Mouse (Mus musculus): Measurements from ENCODE around the gene Tmem270. TPM values are rescaled to one million over a fixed set of nuclear protein-coding genes. Genes with fewer than 3 reads are reported as not detected.
A peak's percentile ranks its signal among the peaks of the same experiment; 100 is the strongest.

Tmem270 gene
- polyA plus RNA-seq, 1 experiment from 2014 or later = not detected

GRCm38 (mm10) chr5:134911901-134912300, 5.4 kb upstream of the Tmem270 start:
- Histone ChIP-seq H3K9ac (replicated peaks; ENCODE audit: low read length) (no peak overlapping the region), H3K9me3 (replicated peaks; ENCODE audit: control insufficient read depth, low read length) (no peaks in the 10 kb centered on the region), H3K36me3 (replicated peaks; ENCODE audit: control insufficient read depth, insufficient read depth, low read depth, low read length) (no peaks in the 10 kb centered on the region), H3K27me3 (ENCODE audit: control insufficient read depth, insufficient read depth, low read length) (no peaks in the 10 kb centered on the region; the same call in 1 of the 2 replicates), H3K27ac (replicated peaks; ENCODE audit: low read depth, low read length) (no peak overlapping the region), H3K4me2 (ENCODE audit: low read depth, low read length) (no peak overlapping the region), H3K4me1 (ENCODE audit: control insufficient read depth, insufficient read depth, low read length) (no peaks in the 10 kb centered on the region), H3K4me3 (ENCODE audit: low read depth, low read length) (no peak overlapping the region)
- ATAC-seq (replicated peaks; ENCODE audit: insufficient number of reproducible peaks, low FRiP score, low TSS enrichment, low read depth) (no peak), DNase-seq (ENCODE audit: low spot score) (no peak)
- 80% methylated on average over 2 of the region's 2 CpGs for WGBS

DNA sequence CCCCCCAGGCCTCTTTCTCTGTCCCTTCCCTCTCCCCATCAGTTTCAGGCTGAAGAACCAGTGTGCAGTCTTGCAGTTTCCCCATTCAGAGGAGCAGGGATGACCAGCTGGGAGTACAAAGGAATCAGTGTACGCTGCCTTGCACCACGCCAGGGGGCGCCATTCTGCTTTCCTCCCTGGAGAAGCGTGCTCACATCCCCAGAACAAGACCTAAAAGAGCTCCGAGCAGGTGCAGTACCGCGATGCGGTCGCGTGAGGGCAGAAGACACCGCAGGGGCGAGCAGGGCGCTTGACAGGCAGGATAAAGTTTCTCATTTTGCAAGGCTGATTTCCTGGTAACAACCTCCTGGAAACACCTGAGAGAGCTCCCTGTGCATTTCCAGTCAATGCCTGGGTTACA, 602 bp upstream of the Tmem270 start:
- peak; percentile 88 for ATAC-seq (replicated peaks; ENCODE audit: insufficient number of reproducible peaks, low FRiP score, low TSS enrichment, low read depth)
- H3K27me3 ChIP-seq (ENCODE audit: control insufficient read depth, insufficient read depth, low read length) = no peaks in the 10 kb centered on the region
- H3K36me3 ChIP-seq (replicated peaks; ENCODE audit: control insufficient read depth, insufficient read depth, low read depth, low read length) = no peaks in the 10 kb centered on the region
- H3K27ac ChIP-seq (replicated peaks; ENCODE audit: low read depth, low read length) = no peak overlapping the region
- no peaks in the 10 kb centered on the region for H3K9me3 ChIP-seq (replicated peaks; ENCODE audit: control insufficient read depth, low read length)
- under 1% methylated on average over 13 of the region's 13 CpGs for WGBS
- no peak overlapping the region for H3K4me3 ChIP-seq (ENCODE audit: low read depth, low read length)
- 0 out of 2 replicates have a peak overlapping the region, but pooled peaks have one; percentile 22 for H3K9ac ChIP-seq (replicated peaks; ENCODE audit: low read length)
- H3K4me2 ChIP-seq (ENCODE audit: low read depth, low read length) = no peak overlapping the region
- peak; percentile 93 for DNase-seq (ENCODE audit: low spot score)
- H3K4me1 ChIP-seq (ENCODE audit: control insufficient read depth, insufficient read depth, low read length) = no peaks in the 10 kb centered on the region

- no peaks in the 10 kb centered on the region for H3K27me3 ChIP-seq (ENCODE audit: control insufficient read depth, insufficient read depth, low read length)
- 72% methylated on average over 8 of the region's 8 CpGs for WGBS
- DNase-seq (ENCODE audit: low spot score) = no peak
These were observed 4.9 kb downstream of the Tmem270 start for GRCm38 (mm10) chr5:134901644-134902027.

GRCm38 (mm10) chr5:134901012-134901643, 5.4 kb downstream of the Tmem270 start:
- no peak for ATAC-seq (replicated peaks; ENCODE audit: insufficient number of reproducible peaks, low FRiP score, low TSS enrichment, low read depth)
- no peak overlapping the region for H3K4me3 ChIP-seq (ENCODE audit: low read depth, low read length)
- peak; percentile 78 for DNase-seq (ENCODE audit: low spot score)
- H3K4me1 ChIP-seq (ENCODE audit: control insufficient read depth, insufficient read depth, low read length) = no peaks in the 10 kb centered on the region
- no peak overlapping the region for H3K4me2 ChIP-seq (ENCODE audit: low read depth, low read length)
- H3K36me3 ChIP-seq (replicated peaks; ENCODE audit: control insufficient read depth, insufficient read depth, low read depth, low read length) = no peaks in the 10 kb centered on the region
- H3K9ac ChIP-seq (replicated peaks; ENCODE audit: low read length) = no peak overlapping the region
- no peak overlapping the region for H3K27ac ChIP-seq (replicated peaks; ENCODE audit: low read depth, low read length)
- no peaks in the 10 kb centered on the region for H3K9me3 ChIP-seq (replicated peaks; ENCODE audit: control insufficient read depth, low read length)
- 33% methylated on average over 12 of the region's 12 CpGs for WGBS
- H3K27me3 ChIP-seq (ENCODE audit: control insufficient read depth, insufficient read depth, low read length) = no peaks in the 10 kb centered on the region

More at GRCm38 (mm10) chr5:134901644-134902027, 4.9 kb downstream of the Tmem270 start:
- Histone ChIP-seq H3K9ac (replicated peaks; ENCODE audit: low read length) (no peak overlapping the region), H3K27ac (replicated peaks; ENCODE audit: low read depth, low read length) (no peak overlapping the region), H3K9me3 (replicated peaks; ENCODE audit: control insufficient read depth, low read length) (no peaks in the 10 kb centered on the region), H3K36me3 (replicated peaks; ENCODE audit: control insufficient read depth, insufficient read depth, low read depth, low read length) (no peaks in the 10 kb centered on the region), H3K4me1 (ENCODE audit: control insufficient read depth, insufficient read depth, low read length) (no peaks in the 10 kb centered on the region), H3K4me2 (ENCODE audit: low read depth, low read length) (no peak overlapping the region), H3K4me3 (ENCODE audit: low read depth, low read length) (no peak overlapping the region)
- no peak for ATAC-seq (replicated peaks; ENCODE audit: insufficient number of reproducible peaks, low FRiP score, low TSS enrichment, low read depth)

DNA sequence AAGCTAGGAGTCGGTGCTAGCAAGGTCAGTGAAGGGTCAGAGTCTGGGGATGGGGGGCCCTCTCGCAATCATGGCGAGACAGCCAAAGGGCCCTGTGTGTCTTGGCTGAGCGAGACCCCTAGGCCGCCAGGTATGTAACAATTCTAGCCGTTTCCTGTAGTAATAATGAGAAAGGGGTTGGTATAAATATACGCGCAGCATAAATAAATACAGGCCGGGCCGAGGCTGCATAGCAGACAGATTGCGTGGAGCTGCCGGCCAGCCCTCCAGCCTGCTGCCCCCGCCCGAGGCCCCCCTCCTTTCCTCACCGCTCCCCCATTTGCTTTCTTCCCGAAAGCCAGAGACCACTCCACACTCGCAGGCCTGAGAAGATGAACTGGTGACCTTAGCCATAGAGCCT, 8.9 kb downstream of the Tmem270 start:
- Histone ChIP-seq H3K27ac (replicated peaks; ENCODE audit: low read depth, low read length) (no peak overlapping the region), H3K4me3 (ENCODE audit: low read depth, low read length) (no peak overlapping the region), H3K4me1 (ENCODE audit: control insufficient read depth, insufficient read depth, low read length) (no peaks in the 10 kb centered on the region), H3K4me2 (ENCODE audit: low read depth, low read length) (no peak overlapping the region), H3K9ac (replicated peaks; ENCODE audit: low read length) (no peak overlapping the region), H3K27me3 (ENCODE audit: control insufficient read depth, insufficient read depth, low read length) (no peaks in the 10 kb centered on the region), H3K9me3 (replicated peaks; ENCODE audit: control insufficient read depth, low read length) (no peaks in the 10 kb centered on the region), H3K36me3 (replicated peaks; ENCODE audit: control insufficient read depth, insufficient read depth, low read depth, low read length) (no peaks in the 10 kb centered on the region)
- no peak for DNase-seq (ENCODE audit: low spot score)
- 59% methylated on average over 17 of the region's 17 CpGs for WGBS
- ATAC-seq (replicated peaks; ENCODE audit: insufficient number of reproducible peaks, low FRiP score, low TSS enrichment, low read depth) = no peak

DNA sequence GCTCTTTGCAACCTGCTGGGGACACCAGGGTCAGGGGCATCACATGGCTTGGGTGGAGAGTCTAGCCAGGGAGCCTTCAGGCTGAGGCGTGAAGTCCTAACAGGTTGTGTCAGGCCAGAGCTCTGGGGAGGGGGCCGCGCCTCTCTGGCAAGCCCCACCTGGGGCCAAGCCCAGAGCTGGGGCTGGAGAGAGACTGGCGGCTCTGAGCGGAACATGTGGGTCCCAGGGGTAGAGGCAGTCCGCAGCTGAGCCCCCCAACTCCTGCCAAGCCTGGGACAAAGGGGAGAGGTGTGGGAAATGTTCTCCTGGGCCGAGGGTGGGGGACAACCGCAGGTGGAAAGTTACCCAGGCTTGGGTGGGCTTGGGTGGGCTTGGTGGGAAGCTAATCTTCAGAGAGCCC, 9.6 kb downstream of the Tmem270 start:
- Histone ChIP-seq H3K9ac (replicated peaks; ENCODE audit: low read length) (no peak overlapping the region), H3K9me3 (replicated peaks; ENCODE audit: control insufficient read depth, low read length) (no peaks in the 10 kb centered on the region), H3K4me2 (ENCODE audit: low read depth, low read length) (no peak overlapping the region), H3K27ac (replicated peaks; ENCODE audit: low read depth, low read length) (no peak overlapping the region), H3K4me3 (ENCODE audit: low read depth, low read length) (no peak overlapping the region), H3K4me1 (ENCODE audit: control insufficient read depth, insufficient read depth, low read length) (no peaks in the 10 kb centered on the region), H3K27me3 (ENCODE audit: control insufficient read depth, insufficient read depth, low read length) (no peaks in the 10 kb centered on the region), H3K36me3 (replicated peaks; ENCODE audit: control insufficient read depth, insufficient read depth, low read depth, low read length) (no peaks in the 10 kb centered on the region)
- no peak for DNase-seq (ENCODE audit: low spot score)
- WGBS = 82% methylated on average over 8 of the region's 8 CpGs
- ATAC-seq (replicated peaks; ENCODE audit: insufficient number of reproducible peaks, low FRiP score, low TSS enrichment, low read depth) = no peak

DNA sequence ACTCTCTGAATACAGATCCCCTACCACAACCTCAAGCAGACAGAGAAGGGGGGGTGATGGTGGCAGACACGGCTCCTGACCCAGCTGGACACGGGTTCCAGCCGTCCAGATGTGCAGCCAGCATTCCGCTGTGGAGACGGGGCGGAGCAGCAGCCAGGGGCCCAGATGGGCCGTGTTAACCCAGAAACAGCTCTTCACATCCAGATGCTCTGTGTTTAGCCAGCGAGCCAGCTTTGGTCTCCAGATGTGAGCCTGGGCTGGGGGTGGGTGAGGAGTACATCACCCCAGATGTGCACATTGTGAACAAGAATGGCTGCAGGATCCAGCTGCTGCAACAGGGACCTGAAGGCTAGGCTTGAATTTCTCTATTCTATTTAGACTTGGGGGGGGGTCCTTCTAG, 11.2 kb downstream of the Tmem270 start:
- Histone ChIP-seq H3K4me3 (ENCODE audit: low read depth, low read length) (no peak overlapping the region), H3K27me3 (ENCODE audit: control insufficient read depth, insufficient read depth, low read length) (no peaks in the 10 kb centered on the region), H3K4me2 (ENCODE audit: low read depth, low read length) (no peak overlapping the region), H3K9ac (replicated peaks; ENCODE audit: low read length) (no peak overlapping the region), H3K36me3 (replicated peaks; ENCODE audit: control insufficient read depth, insufficient read depth, low read depth, low read length) (no peaks in the 10 kb centered on the region), H3K27ac (replicated peaks; ENCODE audit: low read depth, low read length) (no peak overlapping the region), H3K4me1 (ENCODE audit: control insufficient read depth, insufficient read depth, low read length) (no peaks in the 10 kb centered on the region), H3K9me3 (replicated peaks; ENCODE audit: control insufficient read depth, low read length) (no peaks in the 10 kb centered on the region)
- 27% methylated on average over 8 of the region's 8 CpGs for WGBS
- ATAC-seq (replicated peaks; ENCODE audit: insufficient number of reproducible peaks, low FRiP score, low TSS enrichment, low read depth) (peak; percentile 68; the same call in 1 of the 2 replicates), DNase-seq (ENCODE audit: low spot score) (peak; percentile 85)

GRCm38 (mm10) chr5:134892717-134893116, 13.8 kb downstream of the Tmem270 start:
- H3K36me3 ChIP-seq (replicated peaks; ENCODE audit: control insufficient read depth, insufficient read depth, low read depth, low read length) = no peaks in the 10 kb centered on the region
- H3K4me1 ChIP-seq (ENCODE audit: control insufficient read depth, insufficient read depth, low read length) = no peaks in the 10 kb centered on the region
- 83% methylated on average over 5 of the region's 5 CpGs for WGBS
- no peak for DNase-seq (ENCODE audit: low spot score)
- no peak for ATAC-seq (replicated peaks; ENCODE audit: insufficient number of reproducible peaks, low FRiP score, low TSS enrichment, low read depth)
- no peaks in the 10 kb centered on the region for H3K27me3 ChIP-seq (ENCODE audit: control insufficient read depth, insufficient read depth, low read length)
- H3K4me2 ChIP-seq (ENCODE audit: low read depth, low read length) = no peak overlapping the region
- no peak overlapping the region for H3K9ac ChIP-seq (replicated peaks; ENCODE audit: low read length)
- H3K4me3 ChIP-seq (ENCODE audit: low read depth, low read length) = no peak overlapping the region
- H3K27ac ChIP-seq (replicated peaks; ENCODE audit: low read depth, low read length) = no peak overlapping the region
- H3K9me3 ChIP-seq (replicated peaks; ENCODE audit: control insufficient read depth, low read length) = no peaks in the 10 kb centered on the region
